Mouse (Mus musculus): ENCODE measurements around the gene Nudt1. TPM values are rescaled to one million over a fixed set of nuclear protein-coding genes. Genes with fewer than 3 reads are reported as not detected.
"Not testable (repeated sequence)": the region's sequence is repeated elsewhere in the genome, so short reads cannot be mapped to it uniquely, and the experiment has no call there.

Gene Nudt1
- total RNA-seq, 2 experiments from 2014 or later = 6.5 to 7.8 TPM

DNA sequence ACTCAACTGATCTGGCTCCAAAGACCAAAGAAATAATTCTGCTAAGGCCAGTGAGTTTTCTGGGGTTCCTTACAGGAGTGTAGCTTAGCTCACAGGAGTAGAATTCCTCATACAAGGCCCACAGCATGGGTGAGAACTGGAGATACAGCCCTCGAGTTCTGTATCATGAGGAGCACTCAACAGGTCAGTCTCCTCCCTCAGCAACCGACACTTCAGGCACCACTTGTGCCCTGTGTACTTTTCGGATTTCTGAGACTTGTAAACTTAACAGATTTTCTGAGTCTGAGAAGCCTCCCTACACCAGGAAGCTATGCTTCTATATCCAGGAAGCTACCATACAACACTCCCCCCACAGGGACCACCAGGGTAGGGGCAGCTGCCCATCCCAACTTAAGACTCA, 18.4 kb downstream of the Nudt1 start:
- no peak for DNase-seq (ENCODE audit: low spot score in 2 of 2)

DNA sequence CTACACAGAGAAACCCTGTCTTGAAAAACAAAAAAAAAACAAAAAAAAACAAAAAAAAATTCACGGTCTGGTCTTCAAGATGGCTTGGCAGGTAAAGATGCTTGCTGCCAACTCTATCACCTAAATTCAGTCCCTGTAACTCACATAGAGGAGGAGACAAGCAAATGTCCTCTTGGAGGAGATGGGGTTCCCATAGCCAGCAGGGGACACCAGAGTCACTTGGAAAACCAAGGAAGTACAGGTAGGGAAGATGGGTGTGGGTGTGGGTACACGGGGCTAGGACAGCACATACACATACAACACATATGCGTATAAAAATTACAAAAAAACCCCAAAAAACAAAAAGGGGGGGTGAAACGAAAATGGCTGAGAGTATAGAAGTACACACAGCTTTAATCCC, 21.4 kb downstream of the Nudt1 start:
- DNase-seq (ENCODE audit: low spot score in 2 of 2) = no peak

DNA sequence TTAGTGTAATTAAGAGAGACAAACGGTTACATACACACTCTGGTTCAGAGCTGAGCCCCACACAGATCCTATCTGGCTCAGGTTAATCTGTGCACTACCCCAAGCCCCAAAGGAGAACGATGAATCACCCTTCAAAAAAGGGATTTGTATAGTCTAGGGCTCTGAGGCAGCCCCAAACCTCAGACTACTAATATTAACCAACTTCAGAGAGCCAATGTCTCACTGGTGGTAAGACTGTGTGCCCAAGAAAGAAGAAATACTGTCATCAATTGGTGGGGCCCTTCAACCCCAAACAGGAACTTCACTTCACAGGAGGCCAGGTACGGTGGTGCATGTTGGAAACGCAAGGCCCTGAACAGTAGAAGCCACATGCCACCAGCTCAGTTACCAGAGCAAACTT, 23.8 kb downstream of the Nudt1 start:
- no peak for DNase-seq (ENCODE audit: low spot score in 2 of 2)

DNA sequence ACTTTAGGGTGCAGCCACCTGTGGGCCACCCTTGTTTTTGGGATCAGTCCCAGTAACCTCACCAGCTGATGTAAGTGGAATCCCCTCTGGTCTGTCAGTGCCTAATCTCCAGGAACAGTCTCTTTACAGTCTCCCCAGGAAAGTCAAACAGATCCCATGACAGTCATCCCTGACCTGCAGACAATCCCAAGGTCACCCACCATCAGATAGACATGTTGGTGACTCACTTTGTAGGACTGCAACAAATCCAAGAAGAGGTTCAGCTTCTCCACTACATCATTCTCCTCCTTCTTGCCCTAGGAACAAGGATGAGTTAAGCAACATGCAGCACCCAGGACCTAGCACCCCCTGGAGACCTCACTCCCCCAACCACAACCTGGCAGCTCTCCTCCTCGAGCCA, 24.6 kb downstream of the Nudt1 start:
- no peak for DNase-seq (ENCODE audit: low spot score in 2 of 2)

DNA sequence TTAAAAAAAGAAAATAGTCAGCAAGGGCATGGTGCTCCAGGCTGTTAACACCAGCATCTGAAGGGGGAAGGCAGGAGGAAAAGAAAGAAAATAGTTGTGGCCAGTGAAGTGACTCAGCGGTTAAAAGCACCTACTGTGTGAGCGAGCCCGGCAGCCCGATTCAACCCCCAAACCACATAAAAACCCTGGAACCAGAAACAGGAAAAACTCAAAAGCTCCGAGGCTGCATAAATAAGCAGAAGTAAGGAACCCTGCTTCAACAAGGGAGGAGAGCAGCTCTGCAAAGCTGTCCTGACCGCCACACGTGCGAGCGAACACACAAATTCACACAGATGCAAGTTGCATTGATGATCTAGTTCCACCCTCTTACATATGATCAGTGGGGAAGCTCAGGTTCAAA, 28.4 kb downstream of the Nudt1 start:
- no peak for DNase-seq (ENCODE audit: low spot score in 2 of 2)

DNA sequence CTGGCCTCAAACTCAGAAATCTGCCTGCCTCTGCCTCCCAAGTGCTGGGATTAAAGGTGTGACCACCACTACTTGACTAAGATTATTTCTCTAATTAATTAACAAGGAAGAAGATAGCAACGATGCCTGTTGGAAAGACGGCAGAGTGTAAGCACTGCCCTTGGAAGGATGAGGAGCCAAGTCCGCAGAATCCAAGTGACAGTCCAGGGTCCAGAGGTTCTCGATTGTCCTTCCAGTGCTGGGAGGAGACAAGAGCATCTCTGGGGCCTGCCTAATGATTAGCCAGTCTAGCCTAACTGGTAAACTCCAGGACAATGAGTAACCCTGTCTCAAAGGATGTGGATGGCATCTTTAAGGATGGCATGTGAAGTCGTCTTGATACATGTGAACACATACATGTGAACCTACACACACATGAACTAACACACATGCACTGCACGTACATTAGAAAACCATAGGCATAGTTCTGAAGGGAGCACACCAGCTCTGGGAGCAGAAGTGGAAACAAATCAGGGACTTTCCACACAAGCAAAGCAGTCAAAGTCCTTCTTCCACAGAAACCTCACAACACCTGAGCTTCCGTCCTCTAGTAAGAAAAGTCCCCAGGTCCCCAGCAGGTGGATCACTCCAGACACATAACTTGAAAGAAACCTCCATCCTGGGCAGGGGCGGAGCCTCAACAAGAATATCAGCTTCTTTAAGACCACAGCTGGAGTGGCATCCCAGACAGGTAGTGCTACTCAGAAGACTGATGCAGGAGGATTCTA, 29.5 kb downstream of the Nudt1 start:
- no peak for DNase-seq (ENCODE audit: low spot score in 2 of 2)

DNA sequence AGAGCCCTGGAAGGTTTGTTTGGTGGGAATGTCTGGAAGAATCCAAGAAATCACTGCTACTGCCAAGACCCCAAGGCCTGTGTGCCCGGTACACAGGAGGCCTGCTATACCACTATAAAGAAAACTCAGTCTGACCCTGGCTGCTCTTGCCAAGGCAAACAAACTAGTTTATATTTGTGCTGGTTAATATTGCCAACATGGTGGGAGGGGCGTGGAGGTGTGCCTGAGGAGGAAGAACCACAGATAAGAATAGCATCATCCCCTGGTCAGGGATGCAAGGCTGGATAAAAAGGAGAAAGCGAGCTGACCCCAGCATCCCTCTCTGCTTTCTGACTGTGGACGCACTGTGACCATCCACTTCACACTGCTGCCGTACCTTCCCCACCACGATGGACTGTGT, 30.9 kb downstream of the Nudt1 start:
- no peak for DNase-seq (ENCODE audit: low spot score in 2 of 2)

DNA sequence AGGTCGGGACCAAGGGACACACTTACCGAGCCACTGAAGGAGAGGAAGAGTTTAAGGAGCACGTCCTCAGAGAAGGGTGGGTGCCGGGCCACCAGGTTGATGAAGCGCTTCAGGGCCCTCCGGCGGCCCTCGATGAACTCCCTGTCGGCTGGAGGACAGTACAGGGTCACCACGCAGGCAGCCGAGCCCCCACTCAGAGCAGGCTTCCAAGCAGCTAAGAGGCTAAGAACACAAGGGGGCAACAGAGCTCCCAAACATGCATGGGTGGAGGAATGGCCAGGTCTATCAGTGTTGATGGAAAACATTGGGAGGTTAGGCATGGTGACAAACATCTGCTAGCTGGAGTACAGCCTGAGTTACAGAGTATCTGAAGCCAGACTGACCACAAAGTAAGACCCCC, 34.5 kb downstream of the Nudt1 start:
- no peak for DNase-seq (ENCODE audit: low spot score in 2 of 2)

DNA sequence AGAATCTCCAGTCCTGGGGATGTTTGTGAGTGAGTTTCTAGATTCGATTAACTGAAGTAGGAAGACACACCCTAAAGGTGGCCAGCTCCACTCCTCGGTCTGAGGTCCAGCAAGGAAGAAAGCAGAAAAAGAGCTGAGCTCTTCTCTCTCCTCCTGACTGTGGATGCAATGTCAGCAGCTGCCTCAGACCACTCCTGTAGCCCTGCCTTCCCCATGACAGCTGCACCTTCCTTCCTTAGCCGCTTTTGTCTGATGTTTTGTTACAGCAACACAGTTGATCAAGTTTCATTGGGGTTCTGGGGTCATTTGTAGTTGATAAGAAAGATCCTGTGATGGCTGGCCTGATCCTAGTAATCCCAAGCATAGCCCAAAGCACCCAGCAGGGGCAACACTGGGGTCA, 36.0 kb downstream of the Nudt1 start:
- DNase-seq (ENCODE audit: low spot score in 2 of 2) = no peak

DNA sequence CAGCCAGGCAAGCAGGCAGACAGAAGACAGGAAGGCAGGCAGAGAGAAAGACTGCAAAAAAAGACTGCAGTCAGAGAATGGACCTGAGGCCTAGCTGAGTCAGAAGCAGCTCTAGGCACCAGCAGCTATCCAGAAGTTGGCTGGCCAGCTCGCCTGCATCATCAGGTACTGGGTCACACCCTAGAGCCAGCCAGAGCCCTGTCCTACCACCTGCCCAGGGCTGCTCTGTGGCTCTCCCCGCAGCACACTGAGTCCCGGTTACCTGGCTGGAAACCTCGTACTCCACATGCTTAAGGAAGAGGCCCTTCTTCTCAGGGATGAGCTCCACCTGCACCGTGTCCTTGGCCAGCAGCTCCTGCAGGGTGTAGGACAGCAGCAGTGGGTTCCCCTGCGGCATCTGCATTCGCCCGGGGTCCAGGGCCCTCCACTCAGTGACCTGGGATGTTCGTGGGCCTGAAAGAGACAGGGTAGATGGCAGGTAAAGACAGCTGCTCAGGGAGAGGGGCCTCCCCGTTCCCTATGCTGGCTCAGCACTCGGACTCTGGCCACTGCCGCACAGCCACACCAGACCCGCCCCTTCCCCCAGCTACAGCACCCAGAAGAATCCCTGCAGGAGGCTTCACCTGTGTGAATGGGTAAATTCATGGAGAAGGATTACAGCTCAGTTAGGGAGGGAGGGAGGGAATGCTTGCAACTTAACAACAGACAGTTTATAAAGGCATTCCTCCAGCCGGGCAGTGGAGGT, 38.6 kb downstream of the Nudt1 start:
- DNase-seq (ENCODE audit: low spot score in 2 of 2) = no peak

DNA sequence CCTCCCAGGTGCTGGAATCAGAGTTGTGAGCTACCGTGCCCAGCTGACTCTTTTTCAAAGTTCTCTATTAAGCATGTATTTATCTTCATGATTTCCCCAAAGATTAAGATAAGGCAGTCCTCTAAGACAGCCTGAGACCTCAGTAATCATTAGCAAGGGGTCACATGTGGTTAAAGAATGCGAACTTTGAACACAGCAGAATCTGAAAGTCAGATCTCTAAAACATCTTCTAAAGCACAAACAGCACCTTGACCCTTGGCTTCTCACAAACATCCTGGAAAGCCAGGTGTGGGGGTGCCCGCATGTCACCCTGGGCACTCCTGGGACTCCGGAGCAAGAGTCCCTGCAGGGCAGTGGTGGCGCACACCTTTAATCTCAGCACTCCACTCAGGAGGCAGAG, 43.0 kb downstream of the Nudt1 start:
- no peak for DNase-seq (ENCODE audit: low spot score in 2 of 2)

DNA sequence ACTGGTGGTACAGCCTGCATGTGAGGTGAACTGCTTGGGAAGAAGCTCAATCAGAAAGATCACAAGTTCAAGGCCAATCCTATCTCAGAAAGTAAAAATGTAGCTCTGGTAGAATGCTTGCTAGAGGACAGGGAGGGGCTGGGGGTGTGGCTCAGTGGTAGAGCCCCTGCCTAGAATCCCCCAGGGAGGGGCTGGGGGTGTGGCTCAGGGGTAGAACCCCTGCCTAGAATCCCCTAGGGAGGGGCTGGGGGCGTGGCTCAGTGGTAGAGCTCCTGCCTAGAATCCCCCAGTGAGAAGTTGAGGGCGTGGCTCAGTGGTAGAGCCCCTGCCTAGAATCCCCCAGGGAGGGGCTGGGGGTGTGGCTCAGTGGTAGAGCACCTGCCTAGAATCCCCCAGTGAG, 46.7 kb downstream of the Nudt1 start:
- not testable (repeated sequence) for DNase-seq (ENCODE audit: low spot score in 2 of 2)

DNA sequence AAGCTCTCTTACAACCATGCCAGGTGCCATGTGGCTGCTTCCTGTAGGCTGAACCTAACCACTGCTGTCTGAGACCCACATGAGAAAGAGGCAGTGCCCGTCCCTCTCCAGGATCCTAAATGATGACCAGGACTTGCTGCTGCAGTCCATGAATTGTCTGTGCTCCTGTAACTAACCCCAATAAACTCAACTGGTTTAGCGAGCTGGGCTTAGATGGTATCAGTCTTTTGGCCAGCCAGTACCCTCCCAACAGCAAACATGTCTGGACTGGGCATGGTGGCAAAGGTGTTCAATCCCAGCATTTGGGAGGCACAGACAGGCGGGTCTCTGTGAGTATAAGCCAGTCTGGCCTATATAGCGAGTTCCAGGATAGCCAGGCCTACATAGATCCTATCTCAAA, 47.5 kb downstream of the Nudt1 start:
- DNase-seq (ENCODE audit: low spot score in 2 of 2) = no peak

DNA sequence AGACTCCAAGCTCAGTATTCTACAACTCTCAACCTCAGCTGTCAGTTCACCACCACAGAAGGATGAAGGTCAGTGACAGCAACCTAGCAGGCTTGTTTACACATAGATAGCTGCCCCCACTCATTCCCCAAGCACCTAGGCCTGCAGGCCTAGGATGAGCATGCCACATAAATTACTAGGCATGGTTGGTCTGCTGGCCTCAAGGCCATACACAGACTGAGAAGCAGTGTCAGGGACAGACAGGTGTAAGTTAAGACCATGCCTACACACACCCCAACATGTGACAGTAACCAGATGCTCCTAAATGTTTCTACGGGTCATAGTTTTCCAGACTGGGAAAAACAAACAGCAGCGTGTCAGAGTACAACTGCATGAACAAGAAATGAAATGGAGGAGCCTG, 48.0 kb downstream of the Nudt1 start:
- no peak for DNase-seq (ENCODE audit: low spot score in 2 of 2)

DNA sequence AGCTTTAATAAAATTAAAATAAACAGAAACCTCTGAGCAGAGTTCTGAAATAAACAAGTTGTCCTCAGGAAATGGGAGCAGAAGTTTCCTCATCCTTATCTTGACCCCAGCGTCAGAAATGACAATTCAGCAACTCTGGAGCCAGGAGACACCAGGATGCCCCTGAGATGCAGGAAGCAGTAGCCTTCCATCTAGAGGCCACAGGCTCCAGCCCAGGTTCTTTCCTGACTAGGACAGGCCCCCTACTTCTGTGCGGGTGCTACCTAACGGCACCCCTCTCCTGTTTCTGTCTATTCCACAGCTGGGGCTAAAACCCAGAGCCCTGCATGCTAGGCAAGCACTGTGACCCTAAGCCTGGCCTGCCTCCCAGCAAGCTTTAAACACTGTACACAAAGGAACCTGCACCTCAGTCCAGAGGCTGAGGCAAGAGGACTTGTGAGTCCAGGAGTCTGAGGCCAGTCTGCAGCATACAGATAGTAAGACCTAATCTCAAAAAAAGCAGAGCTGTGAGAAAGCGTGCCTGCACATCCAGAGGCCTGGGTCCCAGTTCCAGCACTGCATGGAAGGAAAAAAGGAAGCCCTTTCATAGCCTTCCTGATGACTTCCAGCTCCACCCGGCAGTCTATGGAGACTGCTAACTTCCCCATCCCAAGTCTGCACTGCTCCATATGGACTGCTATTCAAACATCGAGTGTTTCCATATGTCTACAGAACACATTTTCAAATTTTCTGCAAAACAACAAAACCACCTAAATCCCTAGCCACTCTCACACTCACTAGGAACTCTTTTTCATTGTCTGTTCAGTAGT, 49.2 kb downstream of the Nudt1 start:
- no peak for DNase-seq (ENCODE audit: low spot score in 2 of 2)

DNA sequence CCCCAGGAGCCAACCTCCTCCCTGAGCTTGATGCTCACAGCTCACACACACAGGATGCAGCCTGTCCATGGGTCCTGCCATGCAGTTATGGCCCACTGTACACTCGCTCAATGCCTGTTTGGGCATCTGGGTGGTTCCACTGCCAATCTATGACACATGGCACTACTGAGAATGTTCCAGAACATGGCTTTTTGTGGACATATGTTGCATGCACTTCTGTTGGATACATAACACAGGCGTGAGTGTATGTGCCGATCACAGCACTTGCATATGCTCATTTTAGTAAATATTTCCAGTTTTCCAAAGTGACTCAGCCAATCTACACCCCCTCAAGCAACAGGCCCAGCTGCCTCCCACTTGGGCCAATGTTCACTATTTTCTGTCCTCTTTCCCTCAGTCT, 50.2 kb downstream of the Nudt1 start:
- DNase-seq (ENCODE audit: low spot score in 2 of 2) = peak; percentile 32 to 38

DNA sequence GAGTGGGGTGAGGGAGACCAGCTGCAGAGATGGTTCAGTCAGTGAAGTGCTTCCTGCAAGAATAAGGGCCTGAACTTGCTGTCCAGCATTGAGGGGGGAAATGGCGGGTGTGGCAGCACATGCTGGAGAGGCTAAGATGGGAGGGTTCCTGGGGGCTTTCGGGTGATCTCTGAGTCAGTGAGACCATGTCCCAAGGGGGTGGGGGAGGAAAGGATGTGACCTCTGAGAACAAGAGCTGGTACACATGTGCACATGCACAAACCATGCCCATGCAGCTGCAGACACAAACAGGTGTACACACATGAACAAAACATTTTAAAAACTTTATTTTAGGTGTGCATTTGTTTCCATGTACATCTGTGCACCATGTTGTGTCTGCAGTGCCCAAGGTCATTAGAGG, 52.3 kb downstream of the Nudt1 start:
- no peak for DNase-seq (ENCODE audit: low spot score in 2 of 2)

DNA sequence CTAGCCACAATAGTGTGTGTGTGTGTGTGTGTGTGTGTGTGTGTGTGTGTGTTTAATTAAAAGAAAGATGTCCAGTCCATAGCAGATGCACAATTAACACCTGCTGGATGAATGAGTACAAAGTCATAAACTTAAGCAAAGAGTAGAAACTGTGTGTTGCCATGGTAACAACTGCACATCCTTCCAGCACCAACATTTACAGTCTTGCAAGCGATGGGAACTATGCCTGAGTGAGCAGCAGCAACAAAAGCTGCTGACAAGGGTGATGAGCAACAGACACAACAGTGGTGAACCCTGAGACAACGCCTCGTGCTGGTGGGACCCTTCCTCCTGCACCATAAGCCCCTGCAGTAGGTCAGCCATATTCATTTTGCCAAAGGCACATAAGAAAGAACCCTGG, 52.8 kb downstream of the Nudt1 start:
- peak in 1 of 2 experiments; percentile 24 for DNase-seq (ENCODE audit: low spot score in 2 of 2)

DNA sequence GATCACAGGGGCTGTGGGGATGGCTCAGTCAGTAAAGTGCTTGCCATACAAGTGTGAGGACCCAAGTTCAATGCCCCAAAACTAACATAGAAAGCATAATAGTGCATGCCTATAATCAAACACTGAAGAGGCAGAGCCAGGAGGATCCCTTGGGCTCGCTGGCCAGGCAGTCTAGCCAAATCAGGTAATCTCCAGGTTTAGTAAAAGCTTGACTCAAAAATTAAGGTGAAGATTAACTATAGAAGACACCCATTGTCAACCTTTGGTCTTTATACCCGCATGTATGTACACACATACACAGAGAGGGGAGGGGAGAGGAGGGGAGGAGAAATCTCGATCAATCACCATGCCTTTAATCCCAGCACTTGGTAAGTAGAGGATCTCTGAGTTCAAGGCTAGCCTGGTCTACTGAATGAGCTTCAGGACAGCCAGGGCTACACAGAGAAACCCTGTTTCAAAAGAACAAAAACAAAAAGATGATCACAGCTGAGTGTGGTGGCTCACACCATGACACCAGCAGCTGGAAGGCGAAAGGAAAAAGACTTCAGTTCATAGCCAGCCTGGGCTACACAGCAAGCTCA, 53.9 kb downstream of the Nudt1 start:
- DNase-seq (ENCODE audit: low spot score in 2 of 2) = no peak

DNA sequence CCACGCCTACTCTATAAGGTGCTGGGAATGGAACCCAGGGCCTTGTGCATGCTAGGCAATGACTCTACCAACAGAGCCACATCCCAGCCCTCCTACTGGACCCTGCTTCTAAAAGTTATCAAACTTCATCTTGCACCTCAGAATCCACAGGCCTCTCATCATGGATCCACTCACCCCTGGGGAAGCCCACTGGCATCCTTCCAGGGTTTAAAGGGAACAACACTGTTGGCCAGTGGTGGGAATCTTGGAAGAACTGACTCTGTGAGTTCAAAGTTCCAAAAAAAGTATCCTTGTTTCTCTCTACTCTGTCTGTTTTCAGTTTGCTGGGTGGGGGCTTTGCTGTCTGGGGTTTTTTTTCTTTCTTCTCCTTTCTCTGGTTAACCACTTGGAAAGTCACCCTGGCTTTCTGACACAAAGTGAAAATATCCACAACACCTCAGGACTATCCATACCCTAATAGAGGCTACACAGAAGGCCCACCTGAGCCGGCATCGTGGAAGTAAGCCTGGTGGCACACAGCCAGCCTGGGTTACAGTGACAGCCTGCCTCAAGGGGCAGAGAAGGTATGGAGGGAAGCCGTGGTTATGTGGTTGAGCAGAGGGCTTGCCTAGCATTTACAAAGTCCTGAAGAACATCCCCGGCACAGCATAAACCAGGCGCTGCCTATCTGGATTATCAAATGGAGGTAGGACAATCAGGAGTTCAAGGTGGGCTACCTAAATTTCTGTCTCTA, 56.8 kb downstream of the Nudt1 start:
- no peak for DNase-seq (ENCODE audit: low spot score in 2 of 2)

DNA sequence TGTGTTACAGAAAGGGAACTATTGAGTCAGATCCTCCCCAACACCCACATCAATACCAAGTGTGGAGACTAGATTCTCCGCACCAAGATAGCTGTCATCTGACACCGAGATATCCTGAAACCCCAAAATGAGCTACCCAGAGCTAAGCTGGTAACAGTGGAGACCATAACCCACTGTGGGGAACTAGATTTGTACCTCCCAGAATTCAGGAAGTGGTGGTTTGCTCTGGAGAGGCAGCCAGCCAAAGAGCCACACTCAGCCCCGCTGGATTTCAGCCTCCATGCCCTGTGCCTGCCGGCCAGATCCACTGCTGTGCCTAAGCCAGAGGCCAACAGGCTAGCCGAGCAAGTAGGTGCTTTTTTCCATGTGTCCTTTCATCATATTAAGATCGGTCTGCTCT, 57.8 kb downstream of the Nudt1 start:
- no peak for DNase-seq (ENCODE audit: low spot score in 2 of 2)

Measured in left cerebral cortex, adult 18-20 months (tissue).